Mouse (Mus musculus) brain, adult 10 weeks (tissue): Measurements from ENCODE around the gene Ushbp1. TPM values are rescaled to one million over a fixed set of nuclear protein-coding genes. Genes with fewer than 3 reads are reported as not detected.

ENCODE experiments used
- polyA plus RNA-seq: library from polyadenylated mRNA; stranded (reverse); fragments of 350-450 nt; fragmentation: Illumina TruSeq; extraction: RNeasy Lipid Tissue Mini Kit (QIAGEN cat#74804); gene quantifications from one replicate; pipeline ENCODE4 v1.2.3, GENCODE M21; 2015; ENCODE audit warnings: low read depth, low replicate concordance

The Ushbp1 gene
- 4.5 TPM for polyA plus RNA-seq

DNA sequence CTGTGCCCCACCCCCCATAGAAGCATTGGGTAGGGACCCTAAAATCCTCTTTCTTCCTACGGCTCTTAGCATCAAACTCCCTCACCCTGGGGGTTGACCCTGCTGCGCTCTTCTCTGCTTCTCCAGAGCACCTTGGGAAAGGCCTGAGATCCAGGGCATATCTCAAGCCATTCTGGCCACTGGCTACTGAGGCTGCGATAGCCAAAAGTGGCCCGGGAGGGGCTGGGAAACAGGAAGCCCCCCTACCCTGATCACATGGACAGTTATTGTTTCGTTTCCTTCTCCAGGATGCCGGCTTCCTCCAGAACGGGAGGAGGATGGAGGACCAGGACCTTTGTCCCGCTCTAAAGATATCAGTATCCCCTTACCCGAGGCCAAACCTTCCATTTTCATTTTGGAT is at the start of gene Ushbp1:
Ushbp1 (minus strand) TSS at position 174 of the 400 bp plus-strand sequence.

GRCm38 (mm10) chr8:71405401-71406098 is 9.9 kb upstream of the Ushbp1 start, which contains the start of gene Ankle1:
Gene Ankle1, plus strand, starts transcription at chr8:71406010.

DNA sequence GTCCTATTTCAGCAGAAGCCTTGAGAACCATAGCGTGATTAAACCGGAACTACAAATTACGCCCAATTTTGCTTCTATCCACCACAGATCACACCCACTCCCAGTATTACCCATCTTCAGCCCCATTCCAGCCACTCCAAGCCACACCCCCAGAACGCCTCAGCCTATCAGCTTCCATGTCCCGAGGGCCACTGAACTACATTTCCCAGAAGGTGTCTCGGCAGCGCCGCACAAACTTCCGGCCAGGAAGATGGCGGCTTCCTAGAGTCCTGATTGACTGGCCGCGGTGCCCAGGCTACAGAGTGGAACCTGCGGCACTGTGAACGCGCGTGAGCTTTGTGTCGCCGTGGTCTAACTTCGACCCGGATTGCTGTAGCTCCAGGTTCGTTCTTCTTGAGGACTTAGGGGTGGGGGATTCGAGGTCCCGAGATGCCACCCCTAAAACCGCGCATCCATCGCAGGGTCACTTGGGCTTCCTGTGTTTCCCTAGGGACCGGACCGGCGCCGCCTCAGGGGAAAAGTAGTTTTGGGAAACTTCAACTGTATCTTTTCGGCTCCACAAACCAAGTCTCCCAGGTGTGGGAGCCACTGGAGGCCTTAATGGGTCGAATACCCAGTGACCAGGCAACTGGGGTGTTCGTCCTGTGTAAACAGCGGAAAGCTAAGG is 1.2 kb upstream of the Ushbp1 start, which contains the start of gene Babam1:
Babam1 (plus strand) TSS at position 223 of the 667 bp plus-strand sequence.

GRCm38 (mm10) chr8:71381421-71381970 is 14.1 kb downstream of the Ushbp1 start, which contains the start of gene Nr2f6:
Gene Nr2f6, minus strand, starts transcription at chr8:71381960.

GRCm38 (mm10) chr8:71371236-71371848 is 24.3 kb downstream of the Ushbp1 start, which contains the start of gene Ocel1:
Gene Ocel1, plus strand, starts transcription at chr8:71371298.

GRCm38 (mm10) chr8:71366771-71367528 is 28.7 kb downstream of the Ushbp1 start, which contains the start of gene Use1:
Gene Use1, plus strand, starts transcription at chr8:71366848.

Other genes with a start within 250 kb of the Ushbp1 start
- 25.3 TPM for gene Myo9b, start 123.1 kb downstream of the Ushbp1 start, polyA plus RNA-seq
- gene Haus8, start 122.9 kb downstream of the Ushbp1 start, polyA plus RNA-seq: 16.5 TPM
- gene Use1, start 29.0 kb downstream of the Ushbp1 start, polyA plus RNA-seq: 174 TPM
- gene Ocel1, start 24.5 kb downstream of the Ushbp1 start, polyA plus RNA-seq: 11.4 TPM
- 24.3 TPM for gene Nr2f6, start 13.8 kb downstream of the Ushbp1 start, polyA plus RNA-seq
- gene Babam1, start 1.1 kb upstream of the Ushbp1 start, polyA plus RNA-seq: 120 TPM
- 0.43 TPM for gene Ankle1, start 10.2 kb upstream of the Ushbp1 start, polyA plus RNA-seq
- 254 TPM for gene Abhd8, start 67.9 kb upstream of the Ushbp1 start, polyA plus RNA-seq
- 76.2 TPM for gene Mrpl34, start 69.2 kb upstream of the Ushbp1 start, polyA plus RNA-seq
- 68.9 TPM for gene Dda1, start 73.4 kb upstream of the Ushbp1 start, polyA plus RNA-seq
- gene Ano8, start 90.2 kb upstream of the Ushbp1 start, polyA plus RNA-seq: 27.6 TPM
- 27.3 TPM for gene Gtpbp3, start 92.3 kb upstream of the Ushbp1 start, polyA plus RNA-seq
- 7.4 TPM for gene Plvap, start 116.0 kb upstream of the Ushbp1 start, polyA plus RNA-seq
- gene Ccdc194, start 129.9 kb upstream of the Ushbp1 start, polyA plus RNA-seq: not detected
- gene Bst2, start 141.7 kb upstream of the Ushbp1 start, polyA plus RNA-seq: 12.1 TPM
- gene Mvb12a, start 147.1 kb upstream of the Ushbp1 start, polyA plus RNA-seq: 48.3 TPM
- not detected for gene Tmem221, start 163.1 kb upstream of the Ushbp1 start, polyA plus RNA-seq
- gene Nxnl1, start 170.8 kb upstream of the Ushbp1 start, polyA plus RNA-seq: 0.16 TPM
- gene Slc27a1, start 173.1 kb upstream of the Ushbp1 start, polyA plus RNA-seq: 72.5 TPM
- 36.5 TPM for gene Pgls, start 196.4 kb upstream of the Ushbp1 start, polyA plus RNA-seq
- gene Fam129c, start 201.8 kb upstream of the Ushbp1 start, polyA plus RNA-seq: 3.6 TPM
- gene Colgalt1, start 215.2 kb upstream of the Ushbp1 start, polyA plus RNA-seq: 51.4 TPM